Mouse (Mus musculus) forebrain, embryonic 12.5 days (tissue): Measurements from ENCODE around the gene Lysmd3. TPM values are rescaled to one million over a fixed set of nuclear protein-coding genes. Genes with fewer than 3 reads are reported as not detected.
"Not testable (repeated sequence)": the region's sequence is repeated elsewhere in the genome, so short reads cannot be mapped to it uniquely, and the experiment has no call there.

ENCODE experiments used
- ATAC-seq: fragments of 200-750 bp; cut with Nextera tagmentation; 2 replicates; pipeline ENCODE4 v1.8.0; 2017; ENCODE audit warnings: moderate TSS enrichment; ENCODE audit not compliant: low FRiP score
- H3K27ac ChIP-seq: fragments of 300-500 bp; sonication (generic); 2 replicates; pipeline ENCODE4 v1.5.1; 2016; ENCODE audit warnings: mild to moderate bottlenecking
- H3K27me3 ChIP-seq: fragments of 300-500 bp; sonication (generic); 2 replicates; pipeline ENCODE4 v1.6.1; 2016; ENCODE audit warnings: mild to moderate bottlenecking
- H3K36me3 ChIP-seq: fragments of 300-500 bp; sonication (generic); replicated peaks from 2 replicates; pipeline ENCODE4 v1.6.1; 2016; ENCODE audit warnings: mild to moderate bottlenecking
- H3K4me1 ChIP-seq: fragments of 300-500 bp; sonication (generic); 2 replicates; pipeline ENCODE4 v1.6.1; 2016
- H3K4me2 ChIP-seq: fragments of 300-500 bp; sonication (generic); 2 replicates; pipeline ENCODE4 v1.6.1; 2016; ENCODE audit warnings: mild to moderate bottlenecking, moderate library complexity
- H3K4me3 ChIP-seq: fragments of 300-500 bp; sonication (generic); replicated peaks from 2 replicates; pipeline ENCODE4 v1.5.1; 2016; ENCODE audit warnings: mild to moderate bottlenecking
- H3K9ac ChIP-seq: fragments of 300-500 bp; sonication (generic); 2 replicates; pipeline ENCODE4 v1.6.1; 2016; ENCODE audit warnings: mild to moderate bottlenecking
- H3K9me3 ChIP-seq: fragments of 300-500 bp; sonication (generic); 2 replicates; pipeline ENCODE4 v1.6.1; 2016
- WGBS: fragments of 180-500 bp; shearing (Covaris S2); methylation state at CpG from one replicate; pipeline ENCODE4 v1.1.7; 2016; 5-methylcytosine and 5-hydroxymethylcytosine counted together
- polyA plus RNA-seq: library from polyadenylated mRNA; unstranded; fragments of >200 nt; fragmentation: Nextera tagmentation; extraction: Ambion mirVana; gene quantifications from 2 replicates; pipeline ENCODE4 v1.2.1, GENCODE M21; 2016

The Lysmd3 gene
- polyA plus RNA-seq, 1 experiment from 2014 or later: 22.2 TPM

DNA sequence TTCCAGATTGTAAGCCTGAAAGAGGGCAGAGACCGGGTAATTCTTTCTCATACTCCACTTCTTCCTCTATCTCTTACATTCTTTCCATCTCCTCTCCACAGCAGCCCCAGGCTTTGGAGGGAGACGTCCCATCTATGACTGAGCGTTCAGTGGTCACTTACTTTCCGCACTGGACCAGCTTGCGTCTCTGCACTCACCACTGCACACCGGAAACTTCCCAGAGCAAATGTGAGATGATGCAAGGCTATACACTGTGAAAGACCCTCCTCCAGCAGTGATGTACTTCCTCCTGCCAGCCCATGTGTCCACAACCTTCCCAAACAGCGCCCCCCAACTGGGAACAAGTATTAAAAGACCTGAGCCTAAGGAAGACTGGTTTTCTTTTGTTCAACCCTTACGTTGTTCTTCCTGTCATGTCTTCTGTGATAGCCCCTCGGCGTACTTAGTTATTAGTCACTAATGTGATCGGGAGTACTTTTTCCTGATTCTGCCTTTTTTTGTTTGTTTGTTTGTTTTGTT lies 13.4 kb upstream of the Lysmd3 start:
- Histone ChIP-seq H3K27me3 (no peaks in the 10 kb centered on the region), H3K9ac (no peak overlapping the region), H3K9me3 (no peaks in the 10 kb centered on the region), H3K36me3 (no peaks in the 10 kb centered on the region), H3K4me2 (no peak overlapping the region), H3K4me1 (peaks cover 23% of the 10 kb centered on the region), H3K4me3 (no peak overlapping the region), H3K27ac (no peak overlapping the region)
- no peak for ATAC-seq
- 90% methylated on average over 11 of the region's 11 CpGs for WGBS

DNA sequence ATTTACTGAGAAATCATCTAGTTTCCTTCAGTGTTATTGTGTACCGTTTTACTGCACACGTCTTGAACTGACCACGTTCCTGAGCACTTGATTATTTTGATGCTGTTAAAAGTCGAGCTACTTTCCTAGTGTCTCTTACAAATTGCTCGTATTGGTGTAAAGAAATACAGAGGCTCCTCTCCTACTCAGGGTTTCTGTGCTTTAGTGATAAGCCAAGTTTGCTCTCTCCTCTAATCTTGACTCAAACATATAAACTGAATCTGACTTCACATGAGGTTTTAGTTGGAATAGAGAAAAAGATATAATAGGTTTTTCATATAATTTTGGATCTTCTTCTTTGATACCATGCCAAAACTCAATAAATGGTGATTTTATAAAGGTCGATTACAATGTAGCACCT lies 11.1 kb upstream of the Lysmd3 start:
- no peak for ATAC-seq
- H3K4me1 ChIP-seq: peaks cover 11% of the 10 kb centered on the region
- no peaks in the 10 kb centered on the region for H3K9me3 ChIP-seq

DNA sequence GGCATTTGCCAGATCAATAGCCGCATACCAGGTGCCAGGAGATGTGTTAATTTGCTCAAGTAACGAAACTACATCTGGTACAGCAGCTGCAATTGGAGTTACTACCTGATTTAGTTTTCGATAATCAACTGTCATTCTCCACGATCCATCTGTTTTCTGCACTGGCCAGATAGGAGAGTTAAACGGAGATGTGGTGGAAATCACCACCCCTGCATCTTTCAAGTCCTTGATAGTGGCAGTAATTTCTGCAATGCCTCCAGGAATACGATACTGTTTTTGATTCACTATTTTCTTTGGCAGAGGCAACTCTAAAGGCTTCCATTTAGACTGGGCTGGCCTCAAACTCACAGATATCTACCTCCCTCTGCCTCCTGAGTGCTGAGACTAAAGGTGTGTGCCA lies 7.1 kb upstream of the Lysmd3 start:
- not testable (repeated sequence) for H3K4me1 ChIP-seq, H3K9me3 ChIP-seq, H3K27me3 ChIP-seq, H3K36me3 ChIP-seq, H3K4me3 ChIP-seq, H3K9ac ChIP-seq, H3K4me2 ChIP-seq, H3K27ac ChIP-seq, ATAC-seq
- WGBS: 80% methylated on average over 5 of the region's 6 CpGs

More for the DNA sequence above, 11.1 kb upstream of the Lysmd3 start:
- 86% methylated on average over 6 of the region's 6 CpGs for WGBS
- Histone ChIP-seq H3K9ac (no peak overlapping the region), H3K36me3 (no peaks in the 10 kb centered on the region), H3K27me3 (no peaks in the 10 kb centered on the region), H3K4me3 (no peak overlapping the region), H3K4me2 (no peak overlapping the region), H3K27ac (no peak overlapping the region)

DNA sequence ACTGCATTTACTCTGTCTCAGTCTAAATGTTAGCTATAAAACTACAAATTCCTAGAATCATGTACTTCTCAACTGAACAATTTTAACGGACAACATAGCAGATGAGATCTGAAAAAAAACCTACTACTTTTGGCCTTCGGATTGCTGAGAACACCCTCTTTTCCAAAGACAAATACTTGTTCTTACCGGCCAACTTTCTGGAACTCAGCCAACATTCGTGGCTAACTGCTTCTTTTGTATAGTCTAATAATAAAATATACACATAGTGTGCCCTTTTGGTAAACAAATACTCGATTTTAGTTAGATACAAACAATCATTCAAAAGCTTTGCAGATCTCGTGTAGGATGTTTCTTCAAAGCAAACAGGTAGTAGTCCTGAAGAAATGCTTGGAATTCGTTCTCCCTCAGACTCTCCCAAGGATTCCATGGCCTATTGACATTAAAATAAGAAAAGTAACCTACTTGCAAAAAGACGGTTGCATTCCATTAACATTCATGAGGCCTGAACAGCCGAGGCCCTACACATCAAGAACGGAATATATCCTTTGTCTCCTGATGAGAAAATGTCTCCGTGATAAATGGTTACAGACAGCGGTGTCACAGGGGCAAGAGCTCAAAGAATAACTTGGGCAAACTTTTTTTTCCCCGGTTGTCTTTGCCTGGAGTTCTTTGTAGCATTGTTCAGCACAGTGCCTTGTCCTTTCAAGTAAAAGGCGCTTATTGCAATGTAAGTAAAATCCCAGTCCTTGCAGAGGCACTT lies 1.2 kb upstream of the Lysmd3 start:
- H3K27ac ChIP-seq: peak overlapping the region; percentile 70
- H3K36me3 ChIP-seq: no peaks in the 10 kb centered on the region; the same call in 1 of the 2 replicates
- WGBS: 7% methylated on average over 14 of the region's 14 CpGs
- 0 out of 2 replicates have a peak, but pooled peaks have one; percentile 1 for ATAC-seq
- peak overlapping the region; percentile 72 for H3K4me2 ChIP-seq
- no peaks in the 10 kb centered on the region for H3K9me3 ChIP-seq
- H3K27me3 ChIP-seq: no peaks in the 10 kb centered on the region
- H3K9ac ChIP-seq: no peak overlapping the region
- no peak overlapping the region for H3K4me3 ChIP-seq
- H3K4me1 ChIP-seq: peaks cover 20% of the 10 kb centered on the region

DNA sequence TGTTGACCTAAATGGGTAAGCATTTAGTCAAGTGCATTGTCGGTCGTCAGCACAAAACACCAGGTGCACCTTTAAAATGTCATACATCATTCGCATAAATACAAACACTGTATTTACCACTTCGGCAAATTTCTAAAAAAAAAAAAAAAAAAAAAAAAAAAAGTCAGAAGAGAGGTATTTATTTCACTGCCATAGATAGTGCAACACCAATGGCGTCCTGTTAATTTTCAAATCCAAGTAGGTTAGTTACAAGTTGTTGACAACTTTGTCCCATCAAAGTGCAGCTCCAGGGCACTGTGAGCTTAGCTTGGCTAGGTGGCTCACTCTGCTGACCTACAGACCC lies 484 bp upstream of the Lysmd3 start:
- Histone ChIP-seq H3K4me3 (peak overlapping the region; percentile 72), H3K36me3 (no peaks in the 10 kb centered on the region; the same call in 1 of the 2 replicates), H3K27ac (peak overlapping the region; percentile 93), H3K9ac (peak overlapping the region; percentile 50), H3K27me3 (no peaks in the 10 kb centered on the region), H3K9me3 (no peaks in the 10 kb centered on the region), H3K4me1 (peaks cover 20% of the 10 kb centered on the region), H3K4me2 (peak overlapping the region; percentile 72)
- WGBS: 12% methylated on average over 5 of the region's 5 CpGs
- ATAC-seq: no peak

DNA sequence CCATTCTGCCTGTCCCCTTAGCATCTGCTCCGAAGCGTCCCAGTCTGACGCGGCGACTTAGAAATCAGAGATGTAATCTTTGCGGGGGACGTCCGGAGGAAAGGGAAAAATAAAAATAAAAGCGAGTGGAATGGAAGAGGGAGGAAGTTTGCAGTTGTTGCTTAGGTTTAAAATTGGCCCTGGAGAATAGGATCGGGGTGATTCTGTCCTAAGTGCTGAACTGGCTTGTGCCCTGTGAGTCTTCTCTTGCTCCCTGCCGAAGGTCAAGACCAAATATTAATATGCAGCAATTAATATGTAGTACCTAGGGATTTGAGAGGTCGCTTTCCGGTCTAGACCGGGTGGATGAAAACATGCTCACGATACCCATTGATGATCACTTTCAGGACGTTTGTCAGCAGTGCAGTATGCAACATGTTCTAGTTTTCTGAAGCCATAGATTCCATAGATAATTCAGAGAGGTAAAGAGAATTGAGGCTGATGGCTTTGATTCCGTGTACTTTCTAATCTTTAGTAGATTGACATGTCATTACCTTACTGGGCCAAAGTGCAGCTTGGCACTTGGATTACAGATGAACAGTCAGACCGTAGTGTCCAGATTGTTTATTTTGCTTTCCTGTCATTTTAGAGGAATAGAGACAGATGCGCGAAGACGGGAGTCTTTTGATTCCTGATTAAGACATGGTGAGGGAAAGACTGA lies 740 bp downstream of the Lysmd3 start:
- Histone ChIP-seq H3K4me3 (peak overlapping the region; percentile 72), H3K4me1 (peaks cover 20% of the 10 kb centered on the region), H3K27me3 (no peaks in the 10 kb centered on the region), H3K36me3 (no peaks in the 10 kb centered on the region; the same call in 1 of the 2 replicates), H3K9me3 (no peaks in the 10 kb centered on the region), H3K27ac (peak overlapping the region; percentile 93), H3K9ac (peak overlapping the region; percentile 83), H3K4me2 (peak overlapping the region; percentile 72)
- 0 out of 2 replicates have a peak, but pooled peaks have one; percentile 2 for ATAC-seq
- 14% methylated on average over 21 of the region's 21 CpGs for WGBS

DNA sequence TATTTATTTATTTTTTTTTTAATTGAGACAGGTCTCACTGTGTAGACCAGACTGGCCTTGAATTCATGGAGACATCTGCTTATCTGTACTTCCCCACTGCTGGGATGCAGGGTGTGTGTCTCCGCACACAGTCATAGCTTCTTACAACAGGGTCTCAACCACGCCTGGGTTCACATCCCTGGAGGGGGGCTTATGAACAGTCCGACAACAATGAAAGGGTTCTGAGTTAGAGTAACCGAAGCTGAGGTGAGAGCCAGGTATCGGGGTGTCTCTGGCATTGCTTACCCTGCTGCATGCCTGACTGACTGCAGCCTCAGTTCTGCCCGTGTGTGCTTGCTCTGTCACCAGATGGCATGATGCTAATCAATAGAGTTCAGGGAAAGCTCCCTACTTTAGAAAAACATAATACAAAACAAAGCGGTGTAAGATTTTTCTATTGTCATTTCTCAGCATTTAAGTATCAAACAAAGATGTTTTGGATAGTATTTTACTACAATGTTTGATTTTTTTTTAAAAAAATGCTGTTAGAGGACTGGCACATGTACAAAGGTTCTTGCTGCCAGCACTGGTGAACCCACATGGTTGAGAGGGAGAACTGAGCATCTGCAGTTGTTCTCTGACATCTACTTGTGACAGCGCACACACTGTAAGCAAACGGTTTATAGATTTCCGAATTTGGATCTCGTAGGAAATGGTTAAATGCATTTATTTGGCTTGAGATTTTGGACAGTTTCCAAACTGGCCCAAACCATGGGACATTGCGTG lies 6.3 kb downstream of the Lysmd3 start:
- H3K27me3 ChIP-seq: no peaks in the 10 kb centered on the region
- H3K4me3 ChIP-seq: no peak overlapping the region
- H3K4me1 ChIP-seq: peaks cover 3% of the 10 kb centered on the region
- peaks cover 41% of the 10 kb centered on the region for H3K36me3 ChIP-seq
- H3K27ac ChIP-seq: no peak overlapping the region
- H3K9ac ChIP-seq: no peak overlapping the region
- WGBS: 87% methylated on average over 12 of the region's 12 CpGs
- no peak overlapping the region for H3K4me2 ChIP-seq
- ATAC-seq: no peak
- no peaks in the 10 kb centered on the region for H3K9me3 ChIP-seq

DNA sequence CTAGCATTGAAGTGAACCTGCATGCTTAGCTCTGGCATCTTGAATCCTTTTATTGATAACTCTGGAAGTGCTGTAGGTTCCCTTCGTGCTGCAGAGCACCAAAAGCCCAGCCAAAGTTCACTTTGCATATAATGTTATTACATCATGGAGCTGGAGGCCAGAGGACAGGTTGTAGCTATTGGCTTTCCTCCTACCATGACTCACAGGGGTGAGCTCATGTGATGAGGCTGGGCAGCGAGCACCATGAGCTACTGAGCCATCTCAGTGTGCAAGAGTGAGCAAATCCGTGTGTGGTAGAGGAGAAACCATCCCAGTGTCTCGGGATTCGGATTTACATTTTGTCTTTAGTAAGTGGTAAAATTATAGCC lies 6.9 kb downstream of the Lysmd3 start:
- no peak overlapping the region for H3K27ac ChIP-seq
- ATAC-seq: no peak
- no peak overlapping the region for H3K4me3 ChIP-seq
- no peaks in the 10 kb centered on the region for H3K9me3 ChIP-seq
- H3K27me3 ChIP-seq: no peaks in the 10 kb centered on the region
- WGBS: 89% methylated on average over 5 of the region's 5 CpGs
- H3K4me2 ChIP-seq: no peak overlapping the region
- H3K4me1 ChIP-seq: no peaks in the 10 kb centered on the region
- H3K36me3 ChIP-seq: peaks cover 46% of the 10 kb centered on the region
- no peak overlapping the region for H3K9ac ChIP-seq

DNA sequence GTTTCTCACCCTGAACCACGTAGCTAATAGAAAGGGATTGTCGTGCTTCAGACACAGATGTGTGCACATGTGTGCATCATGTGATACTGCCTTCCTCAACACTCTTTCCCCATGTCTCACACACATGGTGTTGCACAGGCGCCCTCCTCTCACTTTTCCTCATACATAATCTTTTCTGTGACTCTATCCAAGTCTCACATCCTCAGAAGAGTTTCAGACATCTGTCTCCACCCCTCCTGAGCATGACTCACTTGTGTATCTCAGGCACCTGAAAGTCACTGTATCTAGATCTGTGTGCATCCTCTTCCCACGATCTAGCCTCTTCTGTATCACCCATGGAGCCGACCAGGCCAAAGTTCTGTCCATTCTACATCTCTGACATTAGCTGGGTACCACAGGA lies 10.2 kb downstream of the Lysmd3 start:
- no peaks in the 10 kb centered on the region for H3K4me1 ChIP-seq
- H3K4me3 ChIP-seq: no peak overlapping the region
- H3K27ac ChIP-seq: no peak overlapping the region
- H3K27me3 ChIP-seq: no peaks in the 10 kb centered on the region
- ATAC-seq: no peak
- peaks cover 52% of the 10 kb centered on the region for H3K36me3 ChIP-seq
- H3K9me3 ChIP-seq: no peaks in the 10 kb centered on the region
- no peak overlapping the region for H3K4me2 ChIP-seq
- H3K9ac ChIP-seq: no peak overlapping the region
- WGBS: 92% methylated on average over 5 of the region's 5 CpGs

DNA sequence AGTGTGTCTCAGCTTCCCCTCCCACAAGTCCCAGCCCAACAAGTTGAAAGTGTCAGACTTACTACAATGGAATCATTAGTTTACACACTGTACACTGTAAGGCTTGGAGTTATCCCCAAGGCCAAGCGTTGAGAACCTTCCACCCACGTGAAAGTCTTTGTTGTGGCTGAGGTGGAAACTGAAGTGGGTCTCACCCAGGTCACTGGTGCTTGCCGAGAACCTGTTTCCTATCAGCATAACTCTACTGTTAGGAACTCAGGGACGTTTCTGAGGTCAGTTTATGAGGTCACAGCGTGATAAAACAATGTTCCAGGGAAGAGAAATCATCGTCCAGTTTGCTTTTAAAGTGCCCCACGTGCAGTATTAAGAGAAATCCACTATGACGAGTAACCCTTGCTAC lies 17.9 kb downstream of the Lysmd3 start:
- H3K4me2 ChIP-seq: no peak overlapping the region
- 91% methylated on average over 8 of the region's 8 CpGs for WGBS
- ATAC-seq: no peak
- H3K36me3 ChIP-seq: peaks cover 6% of the 10 kb centered on the region; the same call in 1 of the 2 replicates
- no peaks in the 10 kb centered on the region for H3K9me3 ChIP-seq
- H3K9ac ChIP-seq: no peak overlapping the region
- H3K4me1 ChIP-seq: no peaks in the 10 kb centered on the region
- no peak overlapping the region for H3K27ac ChIP-seq
- H3K4me3 ChIP-seq: no peak overlapping the region
- no peaks in the 10 kb centered on the region for H3K27me3 ChIP-seq

DNA sequence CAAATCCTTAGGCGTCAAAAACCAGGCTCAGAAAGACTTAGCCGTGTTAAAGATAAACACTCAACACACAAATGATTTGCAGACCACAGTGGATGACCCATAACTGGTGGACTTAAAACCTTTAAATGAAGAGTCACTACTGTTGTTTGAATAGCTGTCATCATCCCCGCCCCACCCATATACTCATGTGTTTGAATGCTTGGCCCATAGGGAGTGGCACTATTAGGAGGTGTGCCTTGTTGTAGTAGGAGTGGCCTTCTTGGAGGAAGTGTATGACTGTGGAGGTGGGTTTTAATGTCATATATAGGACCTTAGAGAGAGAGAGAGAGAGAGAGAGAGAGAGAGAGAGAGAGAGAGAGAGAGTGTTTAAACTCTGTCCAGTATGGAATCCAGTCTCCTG lies 25.6 kb downstream of the Lysmd3 start:
- Histone ChIP-seq H3K27me3 (no peaks in the 10 kb centered on the region), H3K27ac (no peak overlapping the region), H3K36me3 (peaks cover 3% of the 10 kb centered on the region; the same call in 1 of the 2 replicates), H3K9ac (no peak overlapping the region), H3K4me3 (no peak overlapping the region), H3K4me2 (no peak overlapping the region), H3K4me1 (no peaks in the 10 kb centered on the region), H3K9me3 (no peaks in the 10 kb centered on the region)
- 97% methylated on average over 3 of the region's 3 CpGs for WGBS
- no peak for ATAC-seq

DNA sequence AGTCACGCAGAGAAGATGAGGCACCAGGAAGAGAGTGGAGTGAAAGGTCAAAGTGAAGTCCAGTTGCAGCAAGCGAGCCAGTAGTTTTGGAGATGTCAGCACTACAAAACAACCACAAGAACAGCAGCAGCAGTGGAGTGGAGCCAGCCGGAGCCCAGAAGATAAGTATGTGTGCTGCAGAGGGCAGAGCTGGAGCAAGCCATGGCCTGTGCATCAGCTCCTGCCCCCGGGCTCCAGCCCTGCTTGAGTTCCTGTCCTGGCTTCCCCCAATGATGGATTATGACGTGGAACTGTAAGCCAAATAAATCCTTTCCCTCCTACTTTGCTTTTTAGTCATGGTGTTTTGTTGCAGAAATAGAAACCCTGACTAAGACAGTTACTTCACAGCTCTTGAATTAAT lies 26.8 kb downstream of the Lysmd3 start:
- Histone ChIP-seq H3K27ac (no peak overlapping the region), H3K9me3 (no peaks in the 10 kb centered on the region), H3K4me1 (no peaks in the 10 kb centered on the region), H3K36me3 (peaks cover 3% of the 10 kb centered on the region; the same call in 1 of the 2 replicates), H3K4me2 (no peak overlapping the region), H3K27me3 (no peaks in the 10 kb centered on the region), H3K9ac (no peak overlapping the region), H3K4me3 (no peak overlapping the region)
- no peak for ATAC-seq
- WGBS: 88% methylated on average over 5 of the region's 5 CpGs
